Mouse (Mus musculus): Measurements from ENCODE around the gene Cad. TPM values are rescaled to one million over a fixed set of nuclear protein-coding genes. Genes with fewer than 3 reads are reported as not detected.

The Cad gene
- polyA plus RNA-seq, 1 experiment from 2014 or later = 30.2 TPM

GRCm38 (mm10) chr5:31094100-31094798 is 39.7 kb downstream of the Cad start:
- Histone ChIP-seq H3K4me1 (peaks cover 34% of the 10 kb centered on the region), H3K36me3 (no peaks in the 10 kb centered on the region), H3K27ac (no peak overlapping the region), H3K27me3 (peaks cover 100% of the 10 kb centered on the region), H3K9me3 (no peaks in the 10 kb centered on the region), H3K9ac (no peak overlapping the region), H3K4me2 (peak overlapping the region; percentile 76), H3K4me3 (peak overlapping the region; percentile 47)
- 1% methylated on average over 29 of the region's 29 CpGs for WGBS
- no peak for ATAC-seq (ENCODE audit: insufficient number of reproducible peaks, insufficient read depth, low FRiP score, low TSS enrichment, low read depth)

- WGBS = under 1% methylated on average over 59 of the region's 59 CpGs
- Histone ChIP-seq H3K36me3 (no peaks in the 10 kb centered on the region), H3K9ac (0 out of 2 replicates have a peak overlapping the region, but pooled peaks have one; percentile 12)
Observed at GRCm38 (mm10) chr5:31094799-31095691, 40.5 kb downstream of the Cad start.

GRCm38 (mm10) chr5:31095711-31096480 is 41.3 kb downstream of the Cad start:
- 19% methylated on average over 11 of the region's 11 CpGs for WGBS

More at GRCm38 (mm10) chr5:31094799-31095691, 40.5 kb downstream of the Cad start:
- Histone ChIP-seq H3K4me1 (peaks cover 34% of the 10 kb centered on the region), H3K9me3 (no peaks in the 10 kb centered on the region), H3K4me2 (peak overlapping the region; percentile 76), H3K27me3 (peaks cover 100% of the 10 kb centered on the region), H3K27ac (no peak overlapping the region), H3K4me3 (peak overlapping the region; percentile 47)
- ATAC-seq (ENCODE audit: insufficient number of reproducible peaks, insufficient read depth, low FRiP score, low TSS enrichment, low read depth) = no peak

GRCm38 (mm10) chr5:31105814-31106335 is 51.3 kb downstream of the Cad start, which contains the start of gene Dnajc5g:
Gene Dnajc5g (plus strand): TSS chr5:31106285.
- Histone ChIP-seq H3K4me3 (no peak within 1 kb of the TSS), H3K9me3 (no peaks in the 10 kb centered on the region), H3K27ac (no peak within 1 kb of the TSS), H3K4me1 (no peaks in the 10 kb centered on the region), H3K27me3 (peaks cover 25% of the 10 kb centered on the region), H3K36me3 (no peaks in the 10 kb centered on the region), H3K4me2 (no peak within 1 kb of the TSS), H3K9ac (no peak within 1 kb of the TSS)
- no peak for ATAC-seq (ENCODE audit: insufficient number of reproducible peaks, insufficient read depth, low FRiP score, low TSS enrichment, low read depth)
- WGBS = 79% methylated on average over 9 of the region's 9 CpGs

More at GRCm38 (mm10) chr5:31095711-31096480, 41.3 kb downstream of the Cad start:
- Histone ChIP-seq H3K4me3 (peak overlapping the region; percentile 47), H3K9me3 (no peaks in the 10 kb centered on the region), H3K27ac (no peak overlapping the region), H3K27me3 (peaks cover 94% of the 10 kb centered on the region), H3K36me3 (no peaks in the 10 kb centered on the region), H3K9ac (no peak overlapping the region), H3K4me1 (peaks cover 34% of the 10 kb centered on the region), H3K4me2 (peak overlapping the region; percentile 76)
- no peak for ATAC-seq (ENCODE audit: insufficient number of reproducible peaks, insufficient read depth, low FRiP score, low TSS enrichment, low read depth)

- Histone ChIP-seq H3K9ac (no peak within 1 kb of the TSS), H3K27me3 (peaks cover 25% of the 10 kb centered on the region), H3K4me1 (no peaks in the 10 kb centered on the region), H3K4me2 (no peak within 1 kb of the TSS), H3K36me3 (no peaks in the 10 kb centered on the region), H3K9me3 (no peaks in the 10 kb centered on the region), H3K27ac (no peak within 1 kb of the TSS), H3K4me3 (no peak within 1 kb of the TSS)
- 91% methylated on average over 18 of the region's 18 CpGs for WGBS
- no peak for ATAC-seq (ENCODE audit: insufficient number of reproducible peaks, insufficient read depth, low FRiP score, low TSS enrichment, low read depth)
Observed at GRCm38 (mm10) chr5:31108000-31108490, 53.5 kb downstream of the Cad start, which contains the start of gene Slc30a3. Gene Slc30a3 (minus strand): TSS chr5:31108237.

GRCm38 (mm10) chr5:31110781-31111180 is 56.2 kb downstream of the Cad start:
- Histone ChIP-seq H3K9ac (no peak overlapping the region), H3K27ac (no peak overlapping the region), H3K36me3 (no peaks in the 10 kb centered on the region), H3K4me2 (no peak overlapping the region), H3K4me3 (no peak overlapping the region), H3K4me1 (no peaks in the 10 kb centered on the region), H3K27me3 (peaks cover 12% of the 10 kb centered on the region), H3K9me3 (no peaks in the 10 kb centered on the region)
- 36% methylated on average over 7 of the region's 7 CpGs for WGBS
- ATAC-seq (ENCODE audit: insufficient number of reproducible peaks, insufficient read depth, low FRiP score, low TSS enrichment, low read depth) = no peak

GRCm38 (mm10) chr5:31116354-31116753 is 61.8 kb downstream of the Cad start, which contains the start of gene Trim54:
Gene Trim54 (plus strand): TSS chr5:31116712.
- 39% methylated on average over 3 of the region's 3 CpGs for WGBS
- Histone ChIP-seq H3K9ac (no peak within 1 kb of the TSS), H3K4me1 (no peaks in the 10 kb centered on the region), H3K27ac (no peak within 1 kb of the TSS), H3K9me3 (no peaks in the 10 kb centered on the region), H3K27me3 (peaks cover 9% of the 10 kb centered on the region), H3K36me3 (no peaks in the 10 kb centered on the region), H3K4me3 (no peak within 1 kb of the TSS), H3K4me2 (no peak within 1 kb of the TSS)
- ATAC-seq (ENCODE audit: insufficient number of reproducible peaks, insufficient read depth, low FRiP score, low TSS enrichment, low read depth) = no peak

GRCm38 (mm10) chr5:31116912-31117311 is 62.3 kb downstream of the Cad start:
- H3K9ac ChIP-seq = no peak overlapping the region
- no peak overlapping the region for H3K27ac ChIP-seq
- H3K4me3 ChIP-seq = no peak overlapping the region
- H3K4me2 ChIP-seq = no peak overlapping the region
- H3K4me1 ChIP-seq = no peaks in the 10 kb centered on the region
- ATAC-seq (ENCODE audit: insufficient number of reproducible peaks, insufficient read depth, low FRiP score, low TSS enrichment, low read depth) = no peak
- H3K9me3 ChIP-seq = no peaks in the 10 kb centered on the region
- WGBS = 23% methylated on average over 10 of the region's 10 CpGs
- H3K36me3 ChIP-seq = no peaks in the 10 kb centered on the region
- H3K27me3 ChIP-seq = peaks cover 9% of the 10 kb centered on the region

- no peak overlapping the region for H3K9ac ChIP-seq
- 80% methylated on average over 8 of the region's 8 CpGs for WGBS
Observed at GRCm38 (mm10) chr5:31121111-31121510, 66.5 kb downstream of the Cad start.

GRCm38 (mm10) chr5:31123481-31123880 is 68.9 kb downstream of the Cad start:
- no peak for ATAC-seq (ENCODE audit: insufficient number of reproducible peaks, insufficient read depth, low FRiP score, low TSS enrichment, low read depth)
- Histone ChIP-seq H3K9ac (no peak overlapping the region), H3K4me1 (no peaks in the 10 kb centered on the region), H3K36me3 (no peaks in the 10 kb centered on the region), H3K4me2 (no peak overlapping the region), H3K9me3 (no peaks in the 10 kb centered on the region), H3K27ac (no peak overlapping the region), H3K27me3 (no peaks in the 10 kb centered on the region; the same call in 1 of the 2 replicates), H3K4me3 (no peak overlapping the region)
- WGBS = 32% methylated on average over 2 of the region's 2 CpGs

More at GRCm38 (mm10) chr5:31121111-31121510, 66.5 kb downstream of the Cad start:
- Histone ChIP-seq H3K27me3 (peaks cover 9% of the 10 kb centered on the region), H3K36me3 (no peaks in the 10 kb centered on the region), H3K4me3 (no peak overlapping the region), H3K27ac (no peak overlapping the region), H3K9me3 (no peaks in the 10 kb centered on the region), H3K4me2 (no peak overlapping the region), H3K4me1 (no peaks in the 10 kb centered on the region)
- no peak for ATAC-seq (ENCODE audit: insufficient number of reproducible peaks, insufficient read depth, low FRiP score, low TSS enrichment, low read depth)

GRCm38 (mm10) chr5:31126050-31126449 is 71.5 kb downstream of the Cad start:
- no peak overlapping the region for H3K27ac ChIP-seq
- H3K9me3 ChIP-seq = no peaks in the 10 kb centered on the region
- no peak overlapping the region for H3K4me2 ChIP-seq
- WGBS = 42% methylated on average over 5 of the region's 5 CpGs
- H3K27me3 ChIP-seq = peaks cover 6% of the 10 kb centered on the region; the same call in 1 of the 2 replicates
- ATAC-seq (ENCODE audit: insufficient number of reproducible peaks, insufficient read depth, low FRiP score, low TSS enrichment, low read depth) = no peak
- H3K36me3 ChIP-seq = no peaks in the 10 kb centered on the region
- H3K4me1 ChIP-seq = no peaks in the 10 kb centered on the region
- no peak overlapping the region for H3K9ac ChIP-seq
- no peak overlapping the region for H3K4me3 ChIP-seq
